Mouse (Mus musculus): ENCODE measurements around the gene Hist4h4. TPM values are rescaled to one million over a fixed set of nuclear protein-coding genes. Genes with fewer than 3 reads are reported as not detected.

The Hist4h4 gene
- total and polyA plus RNA-seq, 3 experiments = 0.16 to 78.2 (median 3.6) TPM

- no peak; the same call in 1 of the 2 replicates for TF ChIP-seq CHD1 (IDR thresholded peaks at IDR 0.05; ENCODE audit: low read depth, low read length)
These were observed 642 bp upstream of the Hist4h4 start (continued) for GRCm38 (mm10) chr6:136804705-136805408.

DNA sequence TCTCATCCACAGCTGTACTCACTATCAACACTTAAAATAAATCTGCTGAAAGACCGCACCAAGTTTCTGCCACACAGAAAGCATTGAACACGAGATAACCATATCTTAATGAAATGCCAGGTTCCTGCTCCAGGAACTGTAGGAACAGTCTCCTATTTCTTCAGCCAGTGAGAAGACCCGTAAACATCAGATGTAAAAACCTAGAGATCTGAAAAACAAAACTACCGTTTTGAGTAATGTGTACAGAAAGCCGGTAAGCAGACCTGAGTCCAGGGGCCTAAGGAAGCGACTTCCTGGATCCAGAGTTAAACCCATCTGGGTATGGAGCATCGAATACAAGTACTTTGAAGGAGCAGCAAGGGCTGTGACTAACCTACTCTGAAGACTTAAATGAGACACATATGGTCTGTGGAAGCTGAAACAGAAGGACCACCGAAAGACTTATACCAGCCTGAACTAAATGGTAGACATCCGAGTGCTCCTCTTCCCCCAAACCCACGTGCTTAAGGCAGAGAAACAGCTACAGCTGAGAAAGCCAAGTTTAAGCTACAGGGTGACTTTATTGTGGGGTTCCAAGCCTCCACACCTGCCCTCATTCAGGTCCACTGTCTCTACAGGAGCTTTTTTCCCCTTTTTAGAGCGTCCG is 999 bp downstream of the Hist4h4 start:
- TF ChIP-seq ZC3H11A (IDR thresholded peaks at IDR 0.05; ENCODE audit: low read depth, low read length) = no peak
- peak; percentile 68 for TF ChIP-seq ELF1 (IDR thresholded peaks at IDR 0.05; ENCODE audit: low read depth, low read length)
- no peak for TF ChIP-seq ZMIZ1 (IDR thresholded peaks at IDR 0.05; ENCODE audit: low read depth, low read length)
- no peak for TF ChIP-seq NELFE (IDR thresholded peaks at IDR 0.05; ENCODE audit: low read depth, low read length)
- peak; percentile 69; the same call in 1 of the 2 replicates for TF ChIP-seq SIN3A (IDR thresholded peaks at IDR 0.05; ENCODE audit: low read length)
- TF ChIP-seq USF1 (IDR thresholded peaks at IDR 0.05; ENCODE audit: low read depth, low read length) = no peak
- TF ChIP-seq SMC3 (IDR thresholded peaks at IDR 0.05; ENCODE audit: low read depth, low read length) = no peak
- peak; percentile 84 for TF ChIP-seq MAX (IDR thresholded peaks at IDR 0.05; ENCODE audit: low read length)
- TF ChIP-seq POLR2A (IDR thresholded peaks at IDR 0.05; ENCODE audit: low read depth, low read length) = peak; percentile 16; the same call in 1 of the 2 replicates
- TF ChIP-seq MAZ (IDR thresholded peaks at IDR 0.05; ENCODE audit: low read depth, low read length) = no peak
- TF ChIP-seq JUND (conservative IDR thresholded peaks at IDR 0.05; ENCODE audit: low read depth, low read length) = peak; percentile 88
- no peak for TF ChIP-seq POLR2AphosphoS2 (IDR thresholded peaks at IDR 0.05; ENCODE audit: low read depth, low read length)
- no peak for TF ChIP-seq ZNF384 (IDR thresholded peaks at IDR 0.05; ENCODE audit: low read depth, low read length)
- peak; percentile 49; the same call in 1 of the 2 replicates for TF ChIP-seq JUN (IDR thresholded peaks at IDR 0.05; ENCODE audit: insufficient read depth, low read depth, low read length)
- TF ChIP-seq USF2 (conservative IDR thresholded peaks at IDR 0.05; ENCODE audit: low read depth, low read length) = no peak
- peak; percentile 81 for TF ChIP-seq IRF4 (IDR thresholded peaks at IDR 0.05; ENCODE audit: low read depth, low read length)
- peak; percentile 96 for TF ChIP-seq MYC (IDR thresholded peaks at IDR 0.05; ENCODE audit: low read depth, low read length)
- peak; percentile 37; the same call in 1 of the 2 replicates for TF ChIP-seq ETS1 (conservative IDR thresholded peaks at IDR 0.05; ENCODE audit: low read depth, low read length)
- TF ChIP-seq MXI1 (IDR thresholded peaks at IDR 0.05; ENCODE audit: low read depth, low read length) = peak; percentile 94
- peak; percentile 12; the same call in 1 of the 2 replicates for TF ChIP-seq BHLHE40 (IDR thresholded peaks at IDR 0.05; ENCODE audit: low read depth, low read length)
- no peak for TF ChIP-seq CHD1 (IDR thresholded peaks at IDR 0.05; ENCODE audit: low read depth, low read length)
- peak; percentile 79 for TF ChIP-seq EP300 (IDR thresholded peaks at IDR 0.05; ENCODE audit: low read length)
- H3K4me2 ChIP-seq (ENCODE audit: insufficient read depth, low read depth, poor library complexity, severe bottlenecking) = peak overlapping the region; percentile 95
- H3K9me3 ChIP-seq (replicated peaks; ENCODE audit: low read length) = no peaks in the 10 kb centered on the region
- peak overlapping the region; percentile 100 for H3K27ac ChIP-seq (ENCODE audit: insufficient read depth, low read depth)
- H3K27me3 ChIP-seq (replicated peaks) = no peaks in the 10 kb centered on the region
- dilution Hi-C loops (cut with MboI; ENCODE audit: extremely low pct_ligation_motif_present, extremely low pct_unique_long_range_greater_than_20kb, low sequenced_read_pairs) = no loop called here
- H3K79me2 ChIP-seq (replicated peaks; ENCODE audit: control insufficient read depth, extremely low read depth, insufficient read depth, poor library complexity, severe bottlenecking) = no peaks in the 10 kb centered on the region; the same call in 1 of the 2 replicates
- DNase-seq (ENCODE audit: extremely low read depth) = peak; percentile 69
- H3K9ac ChIP-seq (ENCODE audit: insufficient read depth, low read depth) = peak overlapping the region; percentile 78
- H3K36me3 ChIP-seq (replicated peaks in 1 of 2; ENCODE audit: control insufficient read depth in 1 of 2, insufficient read depth in 1 of 2, low read length in 1 of 2) = no peaks in the 10 kb centered on the region
- peaks cover 2 to 35% of the 10 kb centered on the region in 2 experiments; a peak in 2 of 4 replicates for H3K4me1 ChIP-seq (ENCODE audit: control insufficient read depth in 1 of 2, insufficient read depth in 2 of 2)
- H3K4me3 ChIP-seq (replicated peaks in 1 of 3; ENCODE audit: low read depth in 2 of 3, low read length in 2 of 3, poor library complexity in 1 of 3) = peak overlapping the region in 2 of 3 experiments; percentile 1 to 56
- in situ Hi-C loops (cut with MboI; ENCODE audit: low pct_ligation_motif_present, low pct_unique_long_range_greater_than_20kb, low sequenced_read_pairs) = no loop called here
